Mouse (Mus musculus) thymus, adult 2 months (tissue): ENCODE measurements around the gene Tiam2.

ENCODE experiments used
- CTCF ChIP-seq: fragments of 200-500 bp; IDR thresholded peaks from 2 replicates; pipeline ENCODE4 v1.5.1; 2012; ENCODE audit warnings: mild to moderate bottlenecking, control low read depth, low read length, moderate library complexity, borderline replicate concordance; ENCODE audit not compliant: control insufficient read depth, poor library complexity, insufficient read depth; ENCODE audit errors: extremely low read depth
- POLR2A ChIP-seq: fragments of 200-500 bp; IDR thresholded peaks from 2 replicates; pipeline ENCODE4 v1.6.1; 2012; ENCODE audit warnings: mild to moderate bottlenecking, low read length, control low read depth, moderate library complexity; ENCODE audit not compliant: control insufficient read depth, poor library complexity, insufficient read depth; ENCODE audit errors: extremely low read depth

DNA sequence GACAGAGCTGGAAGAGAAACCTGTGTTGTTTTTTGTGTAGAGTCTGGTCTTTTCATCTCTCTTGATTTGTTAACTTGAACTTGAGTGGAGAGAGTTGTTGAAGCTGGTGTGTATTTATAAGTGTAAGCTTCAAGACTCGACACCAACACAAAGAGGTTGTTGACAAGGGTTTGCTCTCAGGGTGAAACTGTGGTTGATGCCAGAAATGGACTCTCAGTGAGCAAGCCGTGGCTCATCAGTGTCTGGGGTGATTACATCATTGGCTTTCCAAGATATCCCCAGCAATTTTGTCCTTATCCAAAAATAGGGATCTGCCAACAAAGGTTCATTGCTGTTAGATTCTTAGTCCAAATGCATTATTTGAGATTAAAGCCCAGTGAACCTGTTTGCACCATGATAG is 150.2 kb downstream of the Tiam2 start:
- no peak for TF ChIP-seq CTCF
- TF ChIP-seq POLR2A = no peak
